Mouse (Mus musculus) brain, embryonic 14.5 days (tissue): ENCODE data around the gene Tepsin.

ENCODE experiments used
- CTCF ChIP-seq: fragments of 200-500 bp; IDR thresholded peaks from 2 replicates; pipeline ENCODE4 v1.5.1; 2012; ENCODE audit warnings: inconsistent platforms, mild to moderate bottlenecking, moderate library complexity, borderline replicate concordance; ENCODE audit not compliant: insufficient read depth, insufficient read length; ENCODE audit errors: extremely low read depth
- POLR2A ChIP-seq: fragments of 200-500 bp; IDR thresholded peaks from 2 replicates; pipeline ENCODE4 v1.6.1; 2012; ENCODE audit warnings: mild to moderate bottlenecking, inconsistent platforms, borderline replicate concordance; ENCODE audit not compliant: poor library complexity, insufficient read depth, insufficient read length, severe bottlenecking; ENCODE audit errors: extremely low read depth

DNA sequence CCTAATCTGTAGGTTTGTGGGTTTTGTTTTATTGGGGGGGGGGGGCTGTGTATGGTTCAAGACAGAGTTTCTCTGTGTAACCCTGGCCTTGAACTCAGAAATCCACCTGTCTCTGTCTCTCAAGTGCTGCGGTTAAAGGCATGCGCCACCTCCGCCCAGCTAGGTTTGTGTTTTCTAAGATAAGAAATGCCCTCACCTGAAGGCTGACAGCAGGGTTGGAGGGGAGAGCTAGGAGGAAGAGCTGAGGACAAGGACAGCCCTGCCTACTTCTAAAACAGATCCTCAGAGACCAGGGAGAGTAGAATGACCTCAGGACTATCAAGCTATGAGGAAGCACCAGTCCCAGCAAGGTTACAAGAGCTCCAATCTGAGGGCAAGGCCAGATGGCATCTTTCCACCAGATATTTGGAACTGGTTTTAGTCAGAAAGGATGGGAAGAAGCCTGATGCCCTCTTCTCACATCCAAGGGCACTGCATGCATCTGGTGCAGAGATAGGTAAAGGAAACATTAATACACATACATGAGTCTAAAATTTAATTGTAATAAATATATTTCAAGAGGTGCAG, 5.0 kb upstream of the Tepsin start:
- TF ChIP-seq CTCF (no peak), POLR2A (no peak)
